Mouse (Mus musculus): Measurements from ENCODE around the gene Brd2.

GRCm38 (mm10) chr17:34075271-34075670, 47.2 kb downstream of the Brd2 start:
- TF ChIP-seq POLR2A (IDR thresholded peaks at IDR 0.05; ENCODE audit: control insufficient read depth, extremely low read depth, insufficient read depth, low read length, poor library complexity) (no peak), CTCF (IDR thresholded peaks at IDR 0.05; ENCODE audit: borderline replicate concordance, control insufficient read depth, extremely low read depth, insufficient read depth, low read length, poor library complexity) (no peak)

Data from thymus, adult 2 months (tissue).